Mouse (Mus musculus) liver, embryonic 14.5 days (tissue): ENCODE results near the gene Cipc.

Experiments used
- CTCF ChIP-seq: IDR thresholded peaks from 2 replicates; pipeline ENCODE4 v1.5.1; 2016; ENCODE audit warnings: antibody characterized with exemption, low read depth, control low read depth
- EP300 ChIP-seq: IDR thresholded peaks from 2 replicates; pipeline ENCODE4 v1.6.1; 2016; ENCODE audit warnings: antibody characterized with exemption, low read depth

GRCm38 (mm10) chr12:86918361-86918967 lies 28.4 kb upstream of the Cipc start:
- TF ChIP-seq CTCF (no peak), EP300 (no peak)
